14 mouse cellular contexts compared by ENCODE assay signal in the genomic region with DNA sequence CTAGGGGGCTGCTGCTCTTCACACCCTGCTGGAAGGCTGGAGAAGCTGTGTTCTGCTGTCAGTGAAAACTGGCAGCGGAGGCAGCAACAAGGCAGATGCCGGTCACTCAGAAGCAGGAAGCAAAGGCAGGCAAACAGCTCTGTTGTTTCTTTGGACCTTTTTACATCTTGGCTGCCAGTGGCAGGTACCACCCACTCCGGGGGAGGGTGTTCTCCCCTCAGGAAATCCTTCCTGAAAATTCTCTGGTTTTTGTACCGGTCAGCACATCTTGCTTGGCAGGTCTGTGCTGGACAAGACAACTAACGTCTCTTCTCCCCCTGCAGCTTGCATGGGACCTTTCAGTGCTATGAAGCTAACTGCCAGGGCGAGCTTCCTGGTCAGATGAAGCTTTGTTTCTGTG.
"Had no signal": no experiment of that assay in that cellular context is flagged by ENCODE, and none has a peak within 500 bp of the region (broad histone marks: within the 10 kb centered on the region; RNA-seq: fewer than 3 reads in every experiment).

No protein-coding gene starts in this region.

- H3K4me3 ChIP-seq: intestine, embryonic 15.5 days; left cerebral cortex, adult 2 months; limb, embryonic 10.5 days; liver, embryonic 15.5 days; megakaryocyte, embryonic 14.5 days; midbrain, embryonic 12.5 days; stomach, embryonic 15.5 days had no signal

- H3K9me3 ChIP-seq: intestine, embryonic 15.5 days; liver, embryonic 15.5 days; stomach, embryonic 15.5 days had no signal

- DNase-seq: lung, adult 2 months; lung, postnatal 10 days; right cerebral cortex, postnatal 14 days; thymus, adult 2 months; thymus, postnatal 25 days had no signal

- H3K27ac ChIP-seq: intestine, embryonic 15.5 days; left cerebral cortex, adult 2 months; limb, embryonic 10.5 days; liver, embryonic 15.5 days; macrophage; midbrain, embryonic 12.5 days; stomach, embryonic 15.5 days had no signal

- H3K4me2 ChIP-seq: intestine, embryonic 15.5 days; liver, embryonic 11.5 days; liver, embryonic 15.5 days; midbrain, embryonic 12.5 days; stomach, embryonic 15.5 days had no signal

- H3K27me3 ChIP-seq: intestine, embryonic 15.5 days; liver, embryonic 15.5 days; midbrain, embryonic 12.5 days; stomach, embryonic 15.5 days had no signal

- H3K4me1 ChIP-seq: intestine, embryonic 15.5 days; limb, embryonic 10.5 days; liver, embryonic 15.5 days; megakaryocyte, embryonic 14.5 days; midbrain, embryonic 12.5 days; stomach, embryonic 15.5 days had no signal

- ATAC-seq: intestine, embryonic 15.5 days had no signal

- H3K9ac ChIP-seq: intestine, embryonic 15.5 days; liver, embryonic 15.5 days; midbrain, embryonic 12.5 days; stomach, embryonic 15.5 days had no signal

- H3K36me3 ChIP-seq: intestine, embryonic 15.5 days; limb, embryonic 10.5 days; liver, embryonic 15.5 days; midbrain, embryonic 12.5 days; stomach, embryonic 15.5 days had no signal
